Mouse (Mus musculus): ENCODE results near the gene Tarbp2. TPM values are rescaled to one million over a fixed set of nuclear protein-coding genes. Genes with fewer than 3 reads are reported as not detected.

Tarbp2 gene
- total RNA-seq (2021): 10 to 100 TPM; 34.9 to 41.8 TPM
- long read RNA-seq, experiment 1, transcript Tarbp2-201 (9 exons, 1,523 nt): major isoform, 10 of 32 reads
- long read RNA-seq, experiment 1, partial matches to known transcripts: 8 of 32 reads
- long read RNA-seq, experiment 1, other reads (novel, unspliced or antisense): 13 of 32 reads
- long read RNA-seq, experiment 2, transcript Tarbp2-201 (9 exons, 1,523 nt): major isoform, 9 of 41 reads
- long read RNA-seq, experiment 2, partial matches to known transcripts: 8 of 41 reads
- long read RNA-seq, experiment 2, other reads (novel, unspliced or antisense): 22 of 41 reads

DNA sequence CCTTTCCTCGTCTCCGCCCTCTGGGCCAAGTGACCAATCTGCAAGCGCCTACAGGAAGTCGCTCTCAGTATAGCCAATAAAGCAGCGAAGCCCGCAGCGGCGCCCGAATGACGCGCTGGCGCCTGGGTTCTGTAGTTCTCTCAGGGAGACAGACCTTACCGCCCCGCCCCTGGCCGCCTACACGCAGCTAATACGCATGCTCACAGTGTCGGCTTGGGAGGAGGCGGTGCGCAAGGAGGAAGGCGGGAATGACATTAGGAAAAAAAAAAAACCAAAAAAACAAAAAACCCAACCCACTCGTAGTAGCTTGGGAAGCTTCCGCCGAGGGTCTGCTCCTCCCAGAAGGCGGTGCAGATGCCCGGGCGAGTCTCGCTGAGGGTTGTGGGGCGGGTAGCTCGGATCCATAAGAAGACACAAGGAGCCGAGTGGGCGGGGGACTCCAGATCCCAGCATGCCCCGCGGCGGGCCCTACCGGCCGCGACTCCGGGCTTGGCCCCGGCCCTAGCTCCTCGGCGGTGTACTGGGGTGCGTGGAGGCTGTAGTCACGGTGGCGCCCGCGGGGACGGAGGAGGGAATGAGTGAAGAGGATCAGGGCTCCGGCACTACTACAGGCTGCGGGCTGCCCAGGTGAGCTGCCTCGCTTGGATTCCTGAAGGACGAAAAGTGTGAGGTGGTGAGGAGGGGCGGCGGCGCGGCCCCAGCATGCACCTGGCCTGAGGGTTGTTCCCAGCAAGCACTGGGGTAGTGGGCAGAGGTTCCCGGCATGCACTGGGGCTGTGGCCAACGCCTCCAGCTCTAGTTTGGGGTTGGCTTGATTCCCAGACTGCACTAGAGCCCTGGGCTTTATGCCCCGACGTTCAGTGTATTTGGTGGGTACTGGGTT, at the start of gene Tarbp2:
Tarbp2 (plus strand) TSS at position 217 of the 883 bp plus-strand sequence.
- peak; percentile 99 to 100 for DNase-seq (ENCODE audit: low spot score in 2 of 2)

- no peak for DNase-seq (ENCODE audit: low spot score in 2 of 2)
Observed at GRCm38 (mm10) chr15:102468675-102469370, 49.2 kb upstream of the Tarbp2 start.

DNA sequence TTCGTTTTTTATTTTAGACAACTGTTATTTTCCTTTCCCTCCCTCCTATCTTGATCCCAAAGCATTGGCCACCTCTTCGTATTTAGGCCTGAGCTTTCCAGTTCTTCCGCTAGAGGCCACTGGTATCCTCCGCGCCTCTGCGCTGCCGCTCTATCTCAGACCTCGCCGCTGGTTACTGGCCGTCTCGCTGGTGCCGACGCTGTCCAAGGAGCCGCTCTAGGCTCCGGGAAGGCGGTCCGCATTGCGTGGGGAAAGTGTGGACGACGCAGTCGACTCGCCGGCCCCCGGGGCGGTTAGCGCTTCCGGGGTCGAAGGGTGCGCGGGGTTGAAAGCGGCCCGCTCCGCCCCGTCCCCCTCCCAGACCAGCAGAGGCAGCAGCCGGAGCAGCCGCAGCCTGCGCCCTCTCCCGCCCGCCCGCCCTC, 47.8 kb upstream of the Tarbp2 start, which contains the start of gene Pcbp2:
Pcbp2 (plus strand) TSS at position 357 of the 422 bp plus-strand sequence.
- peak; percentile 94 to 97 for DNase-seq (ENCODE audit: low spot score in 2 of 2)

- peak; percentile 78 to 85 for DNase-seq (ENCODE audit: low spot score in 2 of 2)
Observed at GRCm38 (mm10) chr15:102470605-102471294, 47.2 kb upstream of the Tarbp2 start.

- DNase-seq (ENCODE audit: low spot score in 2 of 2): no peak
Observed at GRCm38 (mm10) chr15:102471295-102471645, 46.7 kb upstream of the Tarbp2 start.

DNA sequence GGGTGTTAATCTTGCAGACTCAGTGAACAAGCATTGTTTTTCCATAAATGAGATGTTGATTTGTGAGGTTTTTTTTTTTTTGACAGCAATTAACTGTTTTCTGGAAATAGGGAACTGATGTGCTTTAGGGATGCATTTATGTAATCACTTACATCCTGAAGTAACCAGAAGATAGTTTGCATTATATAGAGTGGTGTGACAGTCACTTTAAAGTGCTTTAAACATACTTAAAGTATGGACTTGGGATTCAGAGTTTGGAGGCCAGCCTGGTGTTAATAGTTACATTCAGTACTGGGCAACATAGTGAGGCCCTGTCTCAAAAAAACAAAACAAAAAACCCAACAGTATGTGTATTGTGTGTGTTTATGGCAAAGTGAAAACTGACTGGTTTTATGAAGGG, 46.3 kb upstream of the Tarbp2 start:
- DNase-seq (ENCODE audit: low spot score in 2 of 2): no peak

GRCm38 (mm10) chr15:102473246-102473645, 44.7 kb upstream of the Tarbp2 start:
- DNase-seq (ENCODE audit: low spot score in 2 of 2): no peak

DNA sequence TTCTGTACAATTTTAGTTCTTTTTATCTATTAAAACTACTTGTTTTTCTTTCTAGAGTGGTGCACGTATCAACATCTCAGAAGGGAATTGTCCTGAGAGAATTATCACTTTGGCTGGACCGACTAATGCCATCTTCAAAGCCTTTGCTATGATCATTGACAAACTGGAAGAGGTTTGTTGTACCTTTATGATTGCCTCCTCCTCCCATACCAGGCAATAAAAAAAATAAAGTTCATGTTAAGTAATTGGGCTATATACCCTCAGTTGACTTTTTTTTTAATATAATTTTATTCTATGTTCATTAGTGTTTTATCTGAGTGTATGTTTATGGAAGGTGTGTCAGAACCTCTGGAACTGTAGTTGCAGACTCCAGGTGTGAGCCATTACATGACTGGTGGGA, 43.5 kb upstream of the Tarbp2 start:
- no peak for DNase-seq (ENCODE audit: low spot score in 2 of 2)

DNA sequence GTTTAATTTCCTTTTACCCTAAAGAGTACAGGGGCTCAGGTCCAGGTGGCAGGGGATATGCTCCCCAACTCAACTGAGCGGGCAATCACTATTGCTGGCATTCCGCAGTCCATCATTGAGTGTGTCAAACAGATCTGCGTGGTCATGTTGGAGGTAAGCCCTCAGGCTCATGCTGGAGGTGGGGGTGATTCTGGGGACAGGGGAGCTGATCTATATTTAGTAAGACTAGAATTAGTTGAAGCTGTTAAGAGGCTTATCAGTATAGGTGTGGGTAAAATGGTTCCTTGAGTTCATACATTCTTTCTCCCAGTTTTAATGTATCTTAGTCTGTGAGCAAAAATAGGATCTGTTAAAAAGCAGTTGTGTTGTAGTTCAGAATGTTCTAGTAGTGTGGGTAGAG, 34.9 kb upstream of the Tarbp2 start:
- DNase-seq (ENCODE audit: low spot score in 2 of 2): no peak

DNA sequence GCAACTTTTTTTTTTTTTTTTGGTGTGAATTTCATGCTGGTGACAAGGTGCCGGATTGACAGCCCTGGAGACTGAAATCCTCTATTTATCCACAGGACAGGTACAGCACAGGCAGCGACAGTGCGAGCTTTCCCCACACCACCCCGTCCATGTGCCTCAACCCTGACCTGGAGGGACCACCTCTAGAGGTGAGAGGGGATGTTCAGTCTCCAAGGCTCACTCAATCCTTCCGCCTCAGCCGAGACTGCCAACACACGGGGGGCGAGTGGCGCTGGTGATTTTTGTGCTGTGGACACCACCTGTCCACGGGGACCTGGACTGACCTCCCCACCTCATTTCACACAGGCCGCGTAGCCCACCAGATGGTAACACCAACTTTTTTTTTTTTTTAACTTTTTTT, 32.1 kb upstream of the Tarbp2 start:
- no peak for DNase-seq (ENCODE audit: low spot score in 2 of 2)

DNA sequence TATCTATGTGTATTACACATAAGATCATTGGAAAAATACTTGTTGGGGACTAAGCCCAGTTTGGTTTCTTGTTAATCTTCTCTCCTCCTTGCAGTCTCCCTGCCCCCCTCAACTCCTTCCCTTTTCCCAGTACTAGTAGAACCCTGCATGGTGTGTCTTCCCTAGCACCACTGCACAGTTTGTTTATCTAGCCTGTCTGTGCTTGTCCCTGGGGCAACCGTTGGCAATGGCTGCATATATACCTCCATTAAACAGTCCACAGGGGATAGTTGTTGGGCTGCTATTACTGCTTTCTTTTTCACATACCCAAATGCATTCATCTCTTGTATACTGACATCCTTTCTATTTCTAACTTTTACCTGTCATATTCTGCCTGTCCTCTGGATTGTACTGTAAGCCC, 30.3 kb upstream of the Tarbp2 start:
- no peak for DNase-seq (ENCODE audit: low spot score in 2 of 2)

GRCm38 (mm10) chr15:102498322-102498721, 19.7 kb upstream of the Tarbp2 start:
- DNase-seq (ENCODE audit: low spot score in 2 of 2): peak in 1 of 2 experiments; percentile 60

DNA sequence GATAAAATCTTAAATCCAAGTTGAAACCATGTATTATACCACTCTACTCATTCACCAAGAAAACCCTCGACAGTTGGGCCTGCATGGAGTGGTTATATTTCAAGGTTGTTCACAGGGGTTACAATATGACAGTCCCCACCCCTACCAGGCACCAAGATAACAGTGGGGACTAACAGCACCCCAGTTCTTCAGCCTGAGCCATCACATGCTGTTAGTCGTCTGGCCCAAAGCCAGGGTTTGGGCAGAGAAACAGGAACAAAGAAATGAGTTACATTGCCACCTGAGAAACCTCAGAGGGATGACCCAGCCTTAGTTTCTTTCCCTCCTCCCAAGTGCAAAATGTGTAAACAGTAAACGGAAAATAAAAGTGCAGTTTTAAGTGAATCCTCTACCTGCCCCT, 18.6 kb upstream of the Tarbp2 start:
- no peak for DNase-seq (ENCODE audit: low spot score in 2 of 2)

DNA sequence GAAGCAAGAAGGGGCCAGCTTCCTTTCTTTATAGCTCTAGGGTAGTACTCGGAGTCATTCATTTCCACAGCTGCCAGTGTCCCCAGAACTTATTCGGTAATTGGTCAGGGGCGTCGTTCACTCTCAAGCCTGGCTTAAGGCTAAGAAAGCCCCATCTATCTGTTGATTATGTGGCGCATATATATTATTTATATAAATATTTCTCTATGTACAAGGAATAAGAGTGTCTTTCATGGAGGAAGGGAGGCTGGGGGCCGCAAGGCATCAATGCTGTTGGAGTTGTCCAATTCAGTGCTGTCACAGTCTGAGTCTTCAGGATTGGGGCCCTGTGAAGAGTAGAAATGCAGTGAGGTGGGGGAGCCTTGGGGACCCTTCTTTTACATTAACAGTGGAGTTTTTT, 18.1 kb upstream of the Tarbp2 start:
- DNase-seq (ENCODE audit: low spot score in 2 of 2): no peak

- DNase-seq (ENCODE audit: low spot score in 2 of 2): no peak
Observed at GRCm38 (mm10) chr15:102500479-102500878, 17.5 kb upstream of the Tarbp2 start.

DNA sequence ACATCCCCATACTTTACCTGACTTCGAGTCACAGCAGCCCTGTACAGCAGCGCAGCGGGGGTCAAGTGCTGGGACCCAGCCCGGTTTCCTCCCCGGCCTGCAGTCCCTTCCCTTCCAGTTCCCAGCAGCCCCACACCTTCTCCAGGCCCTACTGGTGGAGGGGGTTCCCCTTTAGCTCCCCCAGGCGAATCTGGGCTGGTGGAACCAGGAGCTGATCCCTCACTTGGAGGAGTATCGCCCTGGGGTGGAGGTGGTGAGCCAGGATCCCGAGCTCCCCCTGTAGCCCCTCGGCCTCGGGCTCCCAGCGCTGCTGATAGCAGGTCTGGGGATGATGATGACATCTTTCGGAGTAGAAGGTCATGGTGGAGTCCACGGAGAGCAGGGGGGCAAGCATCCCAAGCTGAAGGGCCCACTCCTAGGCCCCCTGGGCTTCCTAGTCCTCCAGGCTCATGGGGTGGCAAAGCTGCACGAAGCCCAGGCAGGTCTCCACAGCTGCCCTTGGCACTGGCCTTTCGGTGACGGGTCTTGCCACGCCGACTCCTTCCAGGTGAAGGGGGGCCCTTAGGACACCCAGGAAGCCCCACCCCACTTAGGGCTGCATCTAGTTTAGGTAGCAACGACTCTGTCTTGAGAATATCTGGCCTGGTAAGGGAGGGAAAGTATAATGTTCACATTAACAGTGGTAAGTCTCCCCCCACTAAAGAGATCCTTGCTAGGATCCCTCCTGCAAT, 16.7 kb upstream of the Tarbp2 start:
- DNase-seq (ENCODE audit: low spot score in 2 of 2): no peak

DNA sequence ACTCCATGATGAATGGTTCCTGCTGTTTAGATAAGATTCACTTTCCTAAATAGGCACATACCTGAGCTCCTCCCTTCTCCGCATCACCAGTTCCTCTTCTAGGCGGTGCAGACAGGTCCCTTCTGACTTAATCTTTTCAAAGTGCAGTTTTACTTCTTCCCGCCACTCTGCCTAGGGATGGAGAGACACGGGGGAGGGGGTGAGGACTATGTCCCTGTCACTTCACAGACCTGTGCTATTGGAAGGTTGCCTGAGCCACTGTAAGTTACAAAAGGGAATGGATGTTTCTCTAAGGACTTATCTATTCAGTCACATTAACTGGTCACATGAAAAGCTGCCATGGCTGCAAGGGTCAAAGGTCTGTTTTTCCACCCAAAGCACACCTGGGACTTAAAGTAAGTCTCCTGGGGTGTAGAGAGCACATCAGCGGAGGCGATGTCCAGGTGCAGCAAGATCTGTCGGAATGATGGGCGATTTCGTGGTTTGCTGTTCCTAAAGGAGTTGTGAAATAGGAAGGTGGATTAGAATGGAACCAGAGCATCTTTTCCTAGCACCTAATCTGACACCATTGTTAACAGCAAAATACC, 15.6 kb upstream of the Tarbp2 start:
- DNase-seq (ENCODE audit: low spot score in 2 of 2): no peak

GRCm38 (mm10) chr15:102503447-102503846, 14.5 kb upstream of the Tarbp2 start, which contains the start of gene Gm10337:
Gm10337 (plus strand) TSS chr15:102503722.
- DNase-seq (ENCODE audit: low spot score in 2 of 2): no peak

- DNase-seq (ENCODE audit: low spot score in 2 of 2): no peak
Observed at GRCm38 (mm10) chr15:102503924-102504782, 13.8 kb upstream of the Tarbp2 start.
